Mouse (Mus musculus) heart, embryonic 16.5 days (tissue): Measurements from ENCODE around the gene Usp48. TPM values are rescaled to one million over a fixed set of nuclear protein-coding genes. Genes with fewer than 3 reads are reported as not detected.
A peak's percentile ranks its signal among the peaks of the same experiment; 100 is the strongest.

ENCODE experiments used
- ATAC-seq: fragments of 200-750 bp; cut with Nextera tagmentation; replicated peaks from 2 replicates; pipeline ENCODE4 v1.8.0; 2017; ENCODE audit warnings: moderate number of reproducible peaks; ENCODE audit not compliant: insufficient read depth, low FRiP score; ENCODE audit errors: extremely low read depth
- H3K27ac ChIP-seq: fragments of 300-500 bp; sonication (generic); 2 replicates; pipeline ENCODE4 v1.5.1; 2014; ENCODE audit warnings: mild to moderate bottlenecking, low read length, control low read depth, moderate library complexity
- H3K27me3 ChIP-seq: fragments of 300-500 bp; sonication (generic); 2 replicates; pipeline ENCODE4 v1.6.1; 2014; ENCODE audit warnings: low read length, mixed read lengths; ENCODE audit not compliant: control insufficient read depth, insufficient read depth
- H3K36me3 ChIP-seq: fragments of 300-500 bp; sonication (generic); 2 replicates; pipeline ENCODE4 v1.6.1; 2014; ENCODE audit not compliant: control insufficient read depth, insufficient read depth
- H3K4me1 ChIP-seq: fragments of 300-500 bp; sonication (generic); 2 replicates; pipeline ENCODE4 v1.6.1; 2014; ENCODE audit warnings: low read length, mixed read lengths; ENCODE audit not compliant: control insufficient read depth, insufficient read depth
- H3K4me2 ChIP-seq: fragments of 300-500 bp; sonication (generic); 2 replicates; pipeline ENCODE4 v1.6.1; 2014; ENCODE audit warnings: low read depth, mild to moderate bottlenecking, control low read depth, low read length
- H3K4me3 ChIP-seq: fragments of 300-500 bp; sonication (generic); 2 replicates; pipeline ENCODE4 v1.5.1; 2014; ENCODE audit warnings: mild to moderate bottlenecking, control low read depth, low read length
- H3K9ac ChIP-seq: fragments of 300-500 bp; sonication (generic); 2 replicates; pipeline ENCODE4 v1.6.1; 2014; ENCODE audit warnings: low read length, control low read depth
- H3K9me3 ChIP-seq: fragments of 300-500 bp; sonication (generic); replicated peaks from 2 replicates; pipeline ENCODE4 v1.6.1; 2016; ENCODE audit warnings: low read length; ENCODE audit not compliant: control insufficient read depth
- WGBS: fragments of 180-500 bp; shearing (Covaris S2); extraction: QIAGEN DNeasy Blood & Tissue Kit; methylation state at CpG from one replicate; pipeline ENCODE4 v1.1.7; 2014; 5-methylcytosine and 5-hydroxymethylcytosine counted together
- polyA plus RNA-seq: library from polyadenylated mRNA; unstranded; fragments of >200 nt; fragmentation: Nextera tagmentation; extraction: Ambion mirVana; gene quantifications from 2 replicates; pipeline ENCODE4 v1.2.1, GENCODE M21; 2015

Gene Usp48
- polyA plus RNA-seq, 1 experiment from 2014 or later = 34.8 TPM

GRCm38 (mm10) chr4:137629354-137629753 lies 35.8 kb downstream of the Usp48 start:
- Histone ChIP-seq H3K4me3 (no peak overlapping the region), H3K36me3 (peaks cover 35% of the 10 kb centered on the region), H3K4me1 (no peaks in the 10 kb centered on the region), H3K9ac (no peak overlapping the region), H3K9me3 (no peaks in the 10 kb centered on the region), H3K27me3 (no peaks in the 10 kb centered on the region), H3K27ac (no peak overlapping the region), H3K4me2 (no peak overlapping the region)
- ATAC-seq = no peak
- 54% methylated on average over 7 of the region's 7 CpGs for WGBS

GRCm38 (mm10) chr4:137630153-137630552 lies 36.6 kb downstream of the Usp48 start:
- Histone ChIP-seq H3K9me3 (no peaks in the 10 kb centered on the region), H3K4me2 (no peak overlapping the region), H3K4me1 (no peaks in the 10 kb centered on the region), H3K9ac (no peak overlapping the region), H3K36me3 (peaks cover 34% of the 10 kb centered on the region), H3K27me3 (no peaks in the 10 kb centered on the region), H3K27ac (no peak overlapping the region), H3K4me3 (no peak overlapping the region)
- no peak for ATAC-seq
- WGBS = 80% methylated on average over 2 of the region's 2 CpGs

- Histone ChIP-seq H3K9me3 (no peaks in the 10 kb centered on the region), H3K36me3 (peaks cover 39% of the 10 kb centered on the region), H3K9ac (no peak overlapping the region), H3K4me1 (no peaks in the 10 kb centered on the region), H3K4me3 (no peak overlapping the region), H3K4me2 (no peak overlapping the region), H3K27ac (peak overlapping the region; percentile 28; the same call in 1 of the 2 replicates), H3K27me3 (no peaks in the 10 kb centered on the region)
- peak; percentile 69 for ATAC-seq
- 37% methylated on average over 3 of the region's 3 CpGs for WGBS
Observed at GRCm38 (mm10) chr4:137631596-137631995, 38.0 kb downstream of the Usp48 start.

- no peak overlapping the region for H3K27ac ChIP-seq
- no peaks in the 10 kb centered on the region for H3K9me3 ChIP-seq
- H3K9ac ChIP-seq = no peak overlapping the region
- no peaks in the 10 kb centered on the region for H3K4me1 ChIP-seq
- WGBS = 86% methylated on average over 4 of the region's 4 CpGs
- H3K4me3 ChIP-seq = no peak overlapping the region
- no peak overlapping the region for H3K4me2 ChIP-seq
- no peak for ATAC-seq
- H3K36me3 ChIP-seq = peaks cover 45% of the 10 kb centered on the region
- no peaks in the 10 kb centered on the region for H3K27me3 ChIP-seq
Observed at GRCm38 (mm10) chr4:137633394-137633793, 39.8 kb downstream of the Usp48 start.

- no peak overlapping the region for H3K4me3 ChIP-seq
- no peaks in the 10 kb centered on the region for H3K9me3 ChIP-seq
- H3K27ac ChIP-seq = no peak overlapping the region
- no peak overlapping the region for H3K4me2 ChIP-seq
- no peaks in the 10 kb centered on the region for H3K4me1 ChIP-seq
- no peak for ATAC-seq
- peaks cover 69% of the 10 kb centered on the region for H3K36me3 ChIP-seq
- 91% methylated on average over 3 of the region's 3 CpGs for WGBS
- H3K27me3 ChIP-seq = no peaks in the 10 kb centered on the region
- H3K9ac ChIP-seq = no peak overlapping the region
Observed at GRCm38 (mm10) chr4:137636597-137636996, 43.0 kb downstream of the Usp48 start.

- H3K9ac ChIP-seq = no peak overlapping the region
- peaks cover 60% of the 10 kb centered on the region for H3K36me3 ChIP-seq
- ATAC-seq = no peak
- H3K27me3 ChIP-seq = no peaks in the 10 kb centered on the region
- H3K27ac ChIP-seq = no peak overlapping the region
- H3K4me3 ChIP-seq = no peak overlapping the region
- H3K9me3 ChIP-seq = no peaks in the 10 kb centered on the region
- no peak overlapping the region for H3K4me2 ChIP-seq
- 71% methylated on average over 5 of the region's 5 CpGs for WGBS
- no peaks in the 10 kb centered on the region for H3K4me1 ChIP-seq
Observed at GRCm38 (mm10) chr4:137641556-137641955, 48.0 kb downstream of the Usp48 start.

- H3K27me3 ChIP-seq = no peaks in the 10 kb centered on the region
- H3K27ac ChIP-seq = no peak overlapping the region
- no peak overlapping the region for H3K9ac ChIP-seq
- H3K9me3 ChIP-seq = no peaks in the 10 kb centered on the region
- H3K36me3 ChIP-seq = peaks cover 56% of the 10 kb centered on the region
- H3K4me2 ChIP-seq = no peak overlapping the region
- 78% methylated on average over 2 of the region's 2 CpGs for WGBS
- H3K4me1 ChIP-seq = no peaks in the 10 kb centered on the region
- ATAC-seq = no peak
- no peak overlapping the region for H3K4me3 ChIP-seq
Observed at GRCm38 (mm10) chr4:137642101-137642500, 48.5 kb downstream of the Usp48 start.

- peaks cover 56% of the 10 kb centered on the region for H3K36me3 ChIP-seq
- ATAC-seq = no peak
- H3K4me1 ChIP-seq = no peaks in the 10 kb centered on the region
- no peaks in the 10 kb centered on the region for H3K27me3 ChIP-seq
- no peak overlapping the region for H3K4me3 ChIP-seq
- no peak overlapping the region for H3K9ac ChIP-seq
- H3K4me2 ChIP-seq = no peak overlapping the region
- WGBS = 85% methylated on average over 2 of the region's 2 CpGs
- H3K9me3 ChIP-seq = no peaks in the 10 kb centered on the region
- no peak overlapping the region for H3K27ac ChIP-seq
Observed at GRCm38 (mm10) chr4:137643459-137643858, 49.9 kb downstream of the Usp48 start.

GRCm38 (mm10) chr4:137646262-137646661 lies 52.7 kb downstream of the Usp48 start:
- no peaks in the 10 kb centered on the region for H3K4me1 ChIP-seq
- H3K27me3 ChIP-seq = no peaks in the 10 kb centered on the region
- no peak overlapping the region for H3K4me3 ChIP-seq
- no peaks in the 10 kb centered on the region for H3K9me3 ChIP-seq
- no peak overlapping the region for H3K4me2 ChIP-seq
- H3K27ac ChIP-seq = no peak overlapping the region
- H3K9ac ChIP-seq = no peak overlapping the region
- peaks cover 52% of the 10 kb centered on the region for H3K36me3 ChIP-seq
- no peak for ATAC-seq

- Histone ChIP-seq H3K4me1 (no peaks in the 10 kb centered on the region), H3K4me3 (no peak overlapping the region), H3K27ac (no peak overlapping the region), H3K36me3 (peaks cover 57% of the 10 kb centered on the region), H3K9me3 (no peaks in the 10 kb centered on the region), H3K4me2 (no peak overlapping the region), H3K27me3 (no peaks in the 10 kb centered on the region), H3K9ac (no peak overlapping the region)
- ATAC-seq = no peak
- WGBS = 85% methylated on average over 6 of the region's 6 CpGs
Observed at GRCm38 (mm10) chr4:137647648-137648047, 54.1 kb downstream of the Usp48 start.
